Mouse (Mus musculus) stomach, embryonic 16.5 days (tissue): ENCODE measurements around the gene Basp1. TPM values are rescaled to one million over a fixed set of nuclear protein-coding genes. Genes with fewer than 3 reads are reported as not detected.

Experiments
- ATAC-seq: fragments of 200-750 bp; cut with Nextera tagmentation; 2 replicates; pipeline ENCODE4 v1.8.0; 2017; ENCODE audit warnings: moderate number of reproducible peaks, moderate TSS enrichment; ENCODE audit not compliant: insufficient read depth, low FRiP score
- H3K27ac ChIP-seq: fragments of 300-500 bp; sonication (generic); 2 replicates; pipeline ENCODE4 v1.5.1; 2014; ENCODE audit warnings: low read length
- H3K27me3 ChIP-seq: fragments of 300-500 bp; sonication (generic); 2 replicates; pipeline ENCODE4 v1.6.1; 2014; ENCODE audit warnings: low read length, control low read depth, mixed read lengths; ENCODE audit not compliant: control insufficient read depth, insufficient read depth
- H3K36me3 ChIP-seq: fragments of 300-500 bp; sonication (generic); 2 replicates; pipeline ENCODE4 v1.6.1; 2014; ENCODE audit warnings: low read length; ENCODE audit not compliant: control insufficient read depth, insufficient read depth
- H3K4me1 ChIP-seq: fragments of 300-500 bp; sonication (generic); 2 replicates; pipeline ENCODE4 v1.6.1; 2014; ENCODE audit warnings: low read length, control low read depth, mixed read lengths; ENCODE audit not compliant: control insufficient read depth, insufficient read depth
- H3K4me2 ChIP-seq: fragments of 300-500 bp; sonication (generic); 2 replicates; pipeline ENCODE4 v1.6.1; 2014; ENCODE audit warnings: low read depth, low read length, mixed read lengths
- H3K4me3 ChIP-seq: fragments of 300-500 bp; sonication (generic); replicated peaks from 2 replicates; pipeline ENCODE4 v1.5.1; 2014; ENCODE audit warnings: mild to moderate bottlenecking, low read length
- H3K9ac ChIP-seq: fragments of 300-500 bp; sonication (generic); 2 replicates; pipeline ENCODE4 v1.6.1; 2014; ENCODE audit warnings: low read length
- H3K9me3 ChIP-seq: fragments of 300-500 bp; sonication (generic); replicated peaks from 2 replicates; pipeline ENCODE4 v1.6.1; 2016; ENCODE audit warnings: low read length, control low read depth; ENCODE audit not compliant: control insufficient read depth
- WGBS: fragments of 180-500 bp; shearing (Covaris S2); extraction: QIAGEN DNeasy Blood & Tissue Kit; methylation state at CpG from one replicate; pipeline ENCODE4 v1.1.7; 2014; 5-methylcytosine and 5-hydroxymethylcytosine counted together
- polyA plus RNA-seq: library from polyadenylated mRNA; unstranded; fragments of >200 nt; fragmentation: Nextera tagmentation; extraction: Ambion mirVana; gene quantifications from 2 replicates; pipeline ENCODE4 v1.2.1, GENCODE M21; 2015

The Basp1 gene
- polyA plus RNA-seq, 1 experiment from 2014 or later, result 15.8 TPM

DNA sequence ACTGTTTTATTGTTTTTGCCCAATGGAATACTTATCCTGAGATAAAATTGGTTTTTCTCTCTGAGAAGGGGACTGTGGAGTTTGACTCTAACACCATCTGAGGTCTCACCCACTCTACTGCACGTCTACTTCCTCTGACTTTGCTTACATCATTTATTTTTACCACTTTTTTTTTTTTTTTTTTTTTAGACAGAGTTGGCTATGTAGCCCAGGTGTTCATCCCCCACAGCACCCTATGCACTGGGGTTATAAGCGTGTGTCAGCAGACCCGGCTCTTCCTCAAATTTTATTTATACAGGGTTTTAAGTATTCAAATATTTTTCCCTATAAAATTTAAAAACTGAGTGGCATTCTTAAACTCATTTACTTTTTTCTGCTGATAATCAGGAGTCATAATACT is 16.6 kb upstream of the Basp1 start:
- no peak overlapping the region for H3K27ac ChIP-seq
- no peaks in the 10 kb centered on the region for H3K36me3 ChIP-seq
- no peaks in the 10 kb centered on the region for H3K9me3 ChIP-seq
- H3K4me2 ChIP-seq, result no peak overlapping the region
- H3K4me1 ChIP-seq, result no peaks in the 10 kb centered on the region
- 67% methylated on average over 3 of the region's 3 CpGs for WGBS
- H3K4me3 ChIP-seq, result no peak overlapping the region
- H3K27me3 ChIP-seq, result no peaks in the 10 kb centered on the region
- no peak overlapping the region for H3K9ac ChIP-seq
- no peak for ATAC-seq

DNA sequence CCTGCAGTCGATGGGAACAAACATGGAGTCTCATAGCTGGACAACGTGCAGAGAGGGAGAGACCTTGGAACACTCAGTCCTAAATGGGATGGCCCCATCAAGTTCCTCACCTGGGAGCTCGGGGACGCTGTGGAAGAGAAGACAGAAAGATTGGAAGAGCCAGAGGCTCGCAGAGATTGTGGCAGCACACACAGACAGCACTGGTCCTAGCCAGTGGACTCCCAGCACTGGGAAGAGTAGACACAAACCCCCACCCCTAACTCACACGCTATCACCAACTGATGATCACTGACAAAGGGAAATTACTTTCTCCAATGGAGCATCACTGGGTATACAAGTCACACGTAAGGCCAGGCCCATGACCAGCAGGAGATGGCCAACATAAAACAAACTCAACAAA is 15.4 kb upstream of the Basp1 start:
- no peaks in the 10 kb centered on the region for H3K9me3 ChIP-seq
- H3K36me3 ChIP-seq, result no peaks in the 10 kb centered on the region
- 72% methylated on average over 7 of the region's 7 CpGs for WGBS
- no peak for ATAC-seq
- H3K27ac ChIP-seq, result no peak overlapping the region
- H3K4me3 ChIP-seq, result no peak overlapping the region
- no peak overlapping the region for H3K9ac ChIP-seq
- no peak overlapping the region for H3K4me2 ChIP-seq
- H3K4me1 ChIP-seq, result no peaks in the 10 kb centered on the region
- H3K27me3 ChIP-seq, result no peaks in the 10 kb centered on the region

GRCm38 (mm10) chr15:25428551-25428950 is 15.0 kb upstream of the Basp1 start:
- Histone ChIP-seq H3K27me3 (no peaks in the 10 kb centered on the region), H3K27ac (no peak overlapping the region), H3K4me1 (no peaks in the 10 kb centered on the region), H3K36me3 (no peaks in the 10 kb centered on the region), H3K4me3 (no peak overlapping the region), H3K9ac (no peak overlapping the region), H3K9me3 (no peaks in the 10 kb centered on the region), H3K4me2 (no peak overlapping the region)
- no peak for ATAC-seq
- WGBS, result 38% methylated on average over 7 of the region's 7 CpGs

DNA sequence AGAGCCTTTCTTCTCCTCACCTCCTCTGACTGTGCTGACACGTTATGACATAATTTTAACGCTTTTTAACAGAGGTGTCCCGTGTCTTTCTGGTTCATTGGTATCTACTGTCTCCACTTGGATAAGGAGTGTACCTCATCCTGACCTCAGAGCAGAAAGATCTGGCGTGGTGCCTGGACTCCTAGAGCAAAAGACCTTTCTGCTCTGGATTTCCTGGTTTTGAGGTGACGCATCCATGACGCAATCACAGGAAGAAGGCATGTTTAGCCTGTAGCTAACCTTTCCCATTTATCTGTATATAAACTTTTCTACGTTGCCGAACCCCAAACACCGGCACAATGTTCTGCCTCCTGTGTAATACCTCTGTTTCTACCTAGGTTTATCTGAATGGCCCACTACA is 6.7 kb upstream of the Basp1 start:
- no peak overlapping the region for H3K27ac ChIP-seq
- 0 out of 2 replicates have a peak, but pooled peaks cover 3% of the 10 kb centered on the region for H3K4me1 ChIP-seq
- no peak overlapping the region for H3K9ac ChIP-seq
- H3K27me3 ChIP-seq, result no peaks in the 10 kb centered on the region
- no peaks in the 10 kb centered on the region for H3K9me3 ChIP-seq
- no peak for ATAC-seq
- no peak overlapping the region for H3K4me2 ChIP-seq
- WGBS, result 81% methylated on average over 9 of the region's 9 CpGs
- no peak overlapping the region for H3K4me3 ChIP-seq
- H3K36me3 ChIP-seq, result no peaks in the 10 kb centered on the region

- no peak overlapping the region for H3K9ac ChIP-seq
- H3K27ac ChIP-seq, result no peak overlapping the region
- H3K27me3 ChIP-seq, result no peaks in the 10 kb centered on the region
- 0 out of 2 replicates have a peak, but pooled peaks cover 3% of the 10 kb centered on the region for H3K4me1 ChIP-seq
- no peaks in the 10 kb centered on the region for H3K9me3 ChIP-seq
- no peak overlapping the region for H3K4me3 ChIP-seq
- WGBS, result 40% methylated on average over 6 of the region's 6 CpGs
- H3K4me2 ChIP-seq, result no peak overlapping the region
- no peaks in the 10 kb centered on the region for H3K36me3 ChIP-seq
- no peak for ATAC-seq
These were observed 2.8 kb upstream of the Basp1 start for GRCm38 (mm10) chr15:25416367-25416766.

DNA sequence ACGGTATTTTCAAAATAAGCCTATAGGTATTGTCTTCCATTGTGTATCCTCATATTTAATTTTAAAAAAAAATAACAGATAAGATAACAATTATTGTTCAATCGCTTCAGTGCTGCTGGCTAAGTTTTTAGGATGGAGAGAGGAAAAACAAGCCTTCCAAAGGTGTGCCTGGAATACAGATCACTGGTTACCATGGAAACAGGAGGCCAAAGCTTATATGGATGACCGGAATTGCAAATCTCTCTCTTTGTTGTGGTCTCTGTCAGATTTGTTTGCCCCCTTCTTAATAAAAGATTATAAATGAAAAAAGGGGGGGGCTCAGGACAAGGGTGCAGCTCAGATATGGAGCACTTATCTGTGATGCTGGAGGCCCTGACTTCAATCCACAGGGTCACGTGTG is 2.4 kb upstream of the Basp1 start:
- H3K27me3 ChIP-seq, result no peaks in the 10 kb centered on the region
- H3K9me3 ChIP-seq, result no peaks in the 10 kb centered on the region
- no peak overlapping the region for H3K4me3 ChIP-seq
- WGBS, result 57% methylated on average over 4 of the region's 4 CpGs
- no peak for ATAC-seq
- H3K27ac ChIP-seq, result no peak overlapping the region
- H3K36me3 ChIP-seq, result no peaks in the 10 kb centered on the region
- no peak overlapping the region for H3K9ac ChIP-seq
- H3K4me2 ChIP-seq, result no peak overlapping the region
- H3K4me1 ChIP-seq, result 0 out of 2 replicates have a peak, but pooled peaks cover 3% of the 10 kb centered on the region

- under 1% methylated on average over 14 of the region's 14 CpGs for WGBS
- H3K36me3 ChIP-seq, result no peaks in the 10 kb centered on the region
- no peaks in the 10 kb centered on the region for H3K9me3 ChIP-seq
- peak overlapping the region; percentile 84 for H3K9ac ChIP-seq
- peak overlapping the region; percentile 80 for H3K4me3 ChIP-seq
- 0 out of 2 replicates have a peak, but pooled peaks cover 3% of the 10 kb centered on the region for H3K4me1 ChIP-seq
- peak overlapping the region; percentile 86 for H3K4me2 ChIP-seq
- no peaks in the 10 kb centered on the region for H3K27me3 ChIP-seq
- peak; percentile 24 for ATAC-seq
- H3K27ac ChIP-seq, result peak overlapping the region; percentile 88
These were observed 1.2 kb upstream of the Basp1 start for GRCm38 (mm10) chr15:25414747-25415119.

- Histone ChIP-seq H3K4me2 (peak overlapping the region; percentile 86), H3K27me3 (no peaks in the 10 kb centered on the region), H3K9me3 (no peaks in the 10 kb centered on the region), H3K36me3 (no peaks in the 10 kb centered on the region), H3K27ac (peak overlapping the region; percentile 88), H3K4me1 (0 out of 2 replicates have a peak, but pooled peaks cover 3% of the 10 kb centered on the region), H3K4me3 (peak overlapping the region; percentile 80), H3K9ac (peak overlapping the region; percentile 84)
- under 1% methylated on average over 35 of the region's 36 CpGs for WGBS
- ATAC-seq, result peak; percentile 39
These were observed 615 bp upstream of the Basp1 start for GRCm38 (mm10) chr15:25414011-25414746.

- under 1% methylated on average over 35 of the region's 35 CpGs for WGBS
- Histone ChIP-seq H3K4me1 (0 out of 2 replicates have a peak, but pooled peaks cover 2% of the 10 kb centered on the region), H3K9ac (peak overlapping the region; percentile 84)
These were observed 753 bp downstream of the Basp1 start for GRCm38 (mm10) chr15:25412761-25413261.

More at GRCm38 (mm10) chr15:25412761-25413261, 753 bp downstream of the Basp1 start:
- H3K36me3 ChIP-seq, result no peaks in the 10 kb centered on the region
- peak overlapping the region; percentile 86 for H3K4me2 ChIP-seq
- peak overlapping the region; percentile 80 for H3K4me3 ChIP-seq
- no peaks in the 10 kb centered on the region for H3K27me3 ChIP-seq
- peak; percentile 31 for ATAC-seq
- H3K9me3 ChIP-seq, result no peaks in the 10 kb centered on the region
- peak overlapping the region; percentile 82 for H3K27ac ChIP-seq
